In the genomic region with DNA sequence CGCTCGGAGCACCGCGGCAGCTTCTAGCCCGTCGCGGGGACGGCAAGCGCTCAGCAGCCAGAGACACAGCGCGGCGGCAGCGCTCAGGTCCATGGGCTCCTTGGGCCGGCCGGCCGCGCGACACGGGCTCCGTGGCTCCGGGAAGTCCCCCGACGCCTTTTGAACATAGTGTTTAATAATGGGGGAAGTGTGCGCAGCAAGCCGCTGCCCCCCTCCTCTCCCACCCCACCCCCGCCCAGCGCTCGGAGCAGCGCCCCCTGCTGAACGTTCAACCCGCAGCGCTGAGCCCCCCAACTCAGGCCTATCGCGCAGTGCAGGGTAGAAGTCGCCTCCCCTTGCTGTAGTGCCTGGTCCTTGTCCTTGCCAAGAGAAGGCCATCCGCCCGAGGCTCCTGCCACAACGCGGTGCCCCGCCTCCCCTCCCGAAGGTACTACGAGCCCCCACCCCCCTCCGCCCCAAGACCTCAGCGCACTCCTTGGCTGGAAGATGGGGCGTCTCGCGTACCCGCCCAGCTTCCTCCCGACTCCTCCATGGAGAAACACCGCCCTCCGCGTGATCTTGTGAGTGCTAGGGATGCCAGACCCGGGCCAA, we compare ENCODE assay signal across 9 mouse cellular contexts. TPM values are rescaled to one million over a fixed set of nuclear protein-coding genes. Genes with fewer than 3 reads are reported as not detected.
A peak's percentile ranks its signal among the peaks of the same experiment; 100 is the strongest.
DNase-seq lines count a peak whose midpoint lies in the region; ATAC-seq and TF ChIP-seq lines count a peak whose summit lies in the region.
"Had no signal": no experiment of that assay in that cellular context is flagged by ENCODE, and none has a peak within 500 bp of the region (broad histone marks: within the 10 kb centered on the region; RNA-seq: fewer than 3 reads in every experiment).

A gene (minus strand): TSS at position 114 of the 591 bp plus-strand sequence.

- WGBS in kidney, adult 2 months: 2% methylated on average over 52 of the region's 53 CpGs
- under 1% methylated on average over 47 of the region's 53 CpGs for WGBS in hindbrain, embryonic 15.5 days
- 2% methylated on average over 52 of the region's 53 CpGs for WGBS in midbrain, embryonic 16.5 days

- no peak for TF ChIP-seq CTCF in kidney, adult 2 months (conservative IDR thresholded peaks at IDR 0.05; ENCODE audit: insufficient read depth, insufficient read length, low read depth, low read length)

- peak within 1 kb of the TSS; percentile 68 for H3K4me2 ChIP-seq in hindbrain, embryonic 15.5 days
- peak within 1 kb of the TSS; percentile 82 for H3K4me2 ChIP-seq in midbrain, embryonic 16.5 days (ENCODE audit: low read length)

- no peaks in the 10 kb centered on the region for H3K9me3 ChIP-seq in hindbrain, embryonic 15.5 days
- no peaks in the 10 kb centered on the region for H3K9me3 ChIP-seq in midbrain, embryonic 16.5 days (replicated peaks; ENCODE audit: control insufficient read depth, low read length, poor library complexity, severe bottlenecking)

- TF ChIP-seq POLR2A in kidney, adult 2 months (IDR thresholded peaks at IDR 0.05; ENCODE audit: low read depth, low read length): no peak

- H3K27ac ChIP-seq in kidney, adult 2 months (ENCODE audit: insufficient read depth, low read depth, low read length): no peak within 1 kb of the TSS
- no peak within 1 kb of the TSS for H3K27ac ChIP-seq in hindbrain, embryonic 15.5 days (replicated peaks)
- H3K27ac ChIP-seq in midbrain, embryonic 16.5 days (ENCODE audit: low read length): no peak within 1 kb of the TSS

- 0 out of 2 replicates have a peak, but pooled peaks cover 3% of the 10 kb centered on the region for H3K4me1 ChIP-seq in kidney, adult 2 months (ENCODE audit: control insufficient read depth, insufficient read depth, low read length)
- H3K4me1 ChIP-seq in hindbrain, embryonic 15.5 days (replicated peaks): peaks cover 34% of the 10 kb centered on the region
- peaks cover 18% of the 10 kb centered on the region for H3K4me1 ChIP-seq in midbrain, embryonic 16.5 days (ENCODE audit: control insufficient read depth, insufficient read depth, low read length)

- peak; percentile 21 for DNase-seq in kidney, adult 2 months
- DNase-seq in kidney, postnatal 25 days: no peak
- DNase-seq in embryo, embryonic 10 days (ENCODE audit: low spot score): peak; percentile 58
- no peak for DNase-seq in adrenal gland, postnatal 4 days (ENCODE audit: low spot score in 2 of 2)
- no peak for DNase-seq in T-cell, adult 2 months (ENCODE audit: low spot score)
- DNase-seq in layer of hippocampus, adult 9-10 months (ENCODE audit: low spot score): no peak

- peak; percentile 48 for ATAC-seq in hindbrain, embryonic 15.5 days (ENCODE audit: low FRiP score, low read depth)
- peak; percentile 54 for ATAC-seq in midbrain, embryonic 16.5 days

- no peaks in the 10 kb centered on the region for H3K36me3 ChIP-seq in kidney, adult 2 months (ENCODE audit: control insufficient read depth, insufficient read depth, low read length)
- H3K36me3 ChIP-seq in hindbrain, embryonic 15.5 days: no peaks in the 10 kb centered on the region
- H3K36me3 ChIP-seq in midbrain, embryonic 16.5 days (ENCODE audit: control insufficient read depth, insufficient read depth, low read length): no peaks in the 10 kb centered on the region

- peak within 1 kb of the TSS; percentile 0; the same call in 1 of the 2 replicates for H3K4me3 ChIP-seq in kidney, adult 2 months (ENCODE audit: insufficient read depth, low read depth, low read length)
- peak within 1 kb of the TSS; percentile 42 for H3K4me3 ChIP-seq in hindbrain, embryonic 15.5 days
- H3K4me3 ChIP-seq in midbrain, embryonic 16.5 days (ENCODE audit: low read depth, low read length): peak within 1 kb of the TSS; percentile 43

- H3K27me3 ChIP-seq in kidney, adult 2 months (replicated peaks; ENCODE audit: control insufficient read depth, insufficient read depth, low read length): peaks cover 6% of the 10 kb centered on the region; the same call in 1 of the 2 replicates
- peaks cover 81% of the 10 kb centered on the region for H3K27me3 ChIP-seq in hindbrain, embryonic 15.5 days
- peaks cover 66% of the 10 kb centered on the region for H3K27me3 ChIP-seq in midbrain, embryonic 16.5 days (ENCODE audit: control insufficient read depth, insufficient read depth, low read depth, low read length)

- peak within 1 kb of the TSS; percentile 20; the same call in 1 of the 2 replicates for H3K9ac ChIP-seq in hindbrain, embryonic 15.5 days
- H3K9ac ChIP-seq in midbrain, embryonic 16.5 days (ENCODE audit: low read depth, low read length): peak within 1 kb of the TSS; percentile 57

RNA-seq across cellular contexts. Expression of the gene that starts here (rescaled TPM):
- 1.1 and 1.5 TPM in 2 replicates for polyA plus RNA-seq in kidney, adult 2 months (2012; rRNA removed)
- 0.41 and 0.65 TPM in 2 replicates for polyA plus RNA-seq in hindbrain, embryonic 15.5 days (2015; fragmentation: Nextera tagmentation; extraction: Ambion mirVana)
- polyA plus RNA-seq in midbrain, embryonic 16.5 days (2015; fragmentation: Nextera tagmentation; extraction: Ambion mirVana): 0.15 and 0.16 TPM in 2 replicates
- under 1 TPM in 1 of 2 experiments, not detected in 1; 0.20 TPM for total RNA-seq in adrenal gland, postnatal 4 days (2021)
- total RNA-seq: MEL had no signal

Comparison
In these comparisons a context has a peak if more than half of its experiments do, and no peak if none do; other contexts are left out.
1. DNase-seq: peak in kidney, adult 2 months (single experiment) and embryo, embryonic 10 days (single experiment); none in kidney, postnatal 25 days (0 of 2), adrenal gland, postnatal 4 days (0 of 2), T-cell, adult 2 months (single experiment) and layer of hippocampus, adult 9-10 months (single experiment).
2. Peak in ATAC-seq, H3K4me3 ChIP-seq, H3K9ac ChIP-seq and H3K4me2 ChIP-seq in hindbrain, embryonic 15.5 days; RNA of the gene not detected or under 1 TPM.
3. Peak in ATAC-seq, H3K4me3 ChIP-seq, H3K9ac ChIP-seq and H3K4me2 ChIP-seq in midbrain, embryonic 16.5 days; RNA of the gene not detected or under 1 TPM.
4. Peak in every context shown above with its lines, with median percentiles within 50 percentile points of each other: H3K4me3 ChIP-seq.